21 mouse cellular contexts compared by ENCODE assay signal in the genomic region with DNA sequence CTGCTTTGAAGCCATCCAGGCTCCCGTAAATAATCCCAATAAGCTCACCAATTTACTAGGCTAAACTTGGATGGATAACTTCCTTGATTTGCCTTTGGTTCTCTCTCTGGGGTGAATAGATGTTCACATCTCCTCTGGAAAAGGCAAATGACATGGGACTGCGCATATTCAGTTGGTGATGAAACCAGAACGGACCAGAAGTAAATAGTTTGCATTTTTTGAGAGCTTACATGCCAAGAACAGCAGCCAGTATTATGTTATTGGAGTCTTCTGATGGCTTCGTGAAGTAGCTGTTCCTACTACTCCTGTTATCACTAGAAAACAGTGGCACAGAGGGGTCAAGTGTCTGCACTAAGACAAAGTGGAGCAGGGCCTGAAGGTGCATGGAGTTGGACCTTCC.
DNase-seq lines count a peak whose midpoint lies in the region; ATAC-seq and TF ChIP-seq lines count a peak whose summit lies in the region.
"Had no signal": no experiment of that assay in that cellular context is flagged by ENCODE, and none has a peak within 500 bp of the region (broad histone marks: within the 10 kb centered on the region; RNA-seq: fewer than 3 reads in every experiment).

No protein-coding gene starts in this region.

- DNase-seq in heart, postnatal 10 days, result peak; percentile 6 to 10
- DNase-seq in heart, adult 11 months, result no peak
- DNase-seq in kidney, postnatal 0 days (ENCODE audit: low spot score), result peak; percentile 63
- no peak for DNase-seq in kidney, adult 8-10 months
- DNase-seq in liver, adult 2 months (ENCODE audit: extremely low read depth, low read depth, low spot score), result peak; percentile 25
- DNase-seq in liver, postnatal 0 days, result no peak
- DNase-seq: adrenal gland, adult 8-10 months; adrenal gland, postnatal 14 days; adrenal gland, postnatal 36 days; cerebellum, adult 11-12 months; cerebellum, adult 2 months; cerebellum, adult 9-10 months; cerebellum, postnatal 10 days; cerebellum, postnatal 25 days had no signal

- H3K27me3 ChIP-seq in kidney, postnatal 0 days (ENCODE audit: insufficient read depth, low read length), result no peaks in the 10 kb centered on the region
- 0 out of 2 replicates have a peak, but pooled peaks cover 3% of the 10 kb centered on the region for H3K27me3 ChIP-seq in liver, adult 2 months (ENCODE audit: control insufficient read depth, insufficient read depth, low read length)
- no peaks in the 10 kb centered on the region for H3K27me3 ChIP-seq in liver, postnatal 0 days (ENCODE audit: insufficient read depth, low read length)
- no peaks in the 10 kb centered on the region for H3K27me3 ChIP-seq in hindbrain, embryonic 13.5 days
- H3K27me3 ChIP-seq: embryonic facial prominence, embryonic 12.5 days; forebrain, embryonic 13.5 days; forebrain, embryonic 15.5 days; Patski had no signal

- H3K79me2 ChIP-seq in liver, adult 2 months (ENCODE audit: control insufficient read depth, insufficient read depth, low read length), result no peaks in the 10 kb centered on the region

- H3K9ac ChIP-seq in kidney, postnatal 0 days (ENCODE audit: low read depth, low read length), result no peak overlapping the region
- H3K9ac ChIP-seq in liver, adult 2 months (ENCODE audit: low read depth, low read length), result no peak overlapping the region
- H3K9ac ChIP-seq in liver, postnatal 0 days (replicated peaks), result no peak overlapping the region
- H3K9ac ChIP-seq in hindbrain, embryonic 13.5 days, result no peak overlapping the region
- H3K9ac ChIP-seq: embryonic facial prominence, embryonic 12.5 days; forebrain, embryonic 13.5 days; forebrain, embryonic 15.5 days had no signal

- TF ChIP-seq CTCF in kidney, postnatal 0 days (IDR thresholded peaks at IDR 0.05; ENCODE audit: low read depth), result no peak
- TF ChIP-seq CTCF in liver, adult 2 months (IDR thresholded peaks at IDR 0.05; ENCODE audit: low read depth, low read length), result no peak
- no peak for TF ChIP-seq CTCF in liver, postnatal 0 days (IDR thresholded peaks at IDR 0.05; ENCODE audit: low read depth)

- 58% methylated on average over 4 of the region's 4 CpGs for WGBS in kidney, postnatal 0 days
- 58% methylated on average over 4 of the region's 4 CpGs for WGBS in liver, adult 2 months
- WGBS in liver, postnatal 0 days (ENCODE audit: insufficient replicate concordance), result 59% methylated on average over 4 of the region's 4 CpGs
- WGBS in hindbrain, embryonic 13.5 days, result 92% methylated on average over 4 of the region's 4 CpGs

- no peak for ATAC-seq in kidney, postnatal 0 days (replicated peaks; ENCODE audit: low FRiP score, low read depth)
- ATAC-seq in liver, postnatal 0 days, result no peak
- ATAC-seq in hindbrain, embryonic 13.5 days (ENCODE audit: low FRiP score), result no peak
- ATAC-seq: activated CD4-positive, CD25-positive, alpha-beta regulatory T cell, adult 4 months; forebrain, embryonic 13.5 days; forebrain, embryonic 15.5 days; Patski had no signal

- H3K4me2 ChIP-seq in kidney, postnatal 0 days (ENCODE audit: low read length), result no peak overlapping the region
- no peak overlapping the region for H3K4me2 ChIP-seq in liver, postnatal 0 days (ENCODE audit: low read depth, low read length)
- no peak overlapping the region for H3K4me2 ChIP-seq in hindbrain, embryonic 13.5 days
- H3K4me2 ChIP-seq: embryonic facial prominence, embryonic 12.5 days; forebrain, embryonic 13.5 days; forebrain, embryonic 15.5 days had no signal

- no peaks in the 10 kb centered on the region for H3K36me3 ChIP-seq in kidney, postnatal 0 days (ENCODE audit: insufficient read depth, low read length)
- H3K36me3 ChIP-seq in liver, adult 2 months (ENCODE audit: control insufficient read depth, insufficient read depth, low read length), result no peaks in the 10 kb centered on the region
- no peaks in the 10 kb centered on the region for H3K36me3 ChIP-seq in liver, postnatal 0 days (replicated peaks; ENCODE audit: insufficient read depth, low read length)
- H3K36me3 ChIP-seq in hindbrain, embryonic 13.5 days, result no peaks in the 10 kb centered on the region
- H3K36me3 ChIP-seq: embryonic facial prominence, embryonic 10.5 days; embryonic facial prominence, embryonic 12.5 days; forebrain, embryonic 15.5 days had no signal

- TF ChIP-seq EP300 in liver, postnatal 0 days (IDR thresholded peaks at IDR 0.05; ENCODE audit: low read depth), result no peak

- intact Hi-C loops in heart, postnatal 10 days (cut with DNase I), result no loop called here

- no peak overlapping the region for H3K27ac ChIP-seq in kidney, postnatal 0 days
- H3K27ac ChIP-seq in liver, adult 2 months (replicated peaks; ENCODE audit: insufficient read depth, low read depth, low read length), result peak overlapping the region; percentile 68; the same call in 1 of the 2 replicates
- H3K27ac ChIP-seq in liver, postnatal 0 days (ENCODE audit: low read depth), result no peak overlapping the region
- H3K27ac ChIP-seq in hindbrain, embryonic 13.5 days, result no peak overlapping the region
- H3K27ac ChIP-seq: embryonic facial prominence, embryonic 10.5 days; embryonic facial prominence, embryonic 12.5 days; forebrain, embryonic 13.5 days; forebrain, embryonic 15.5 days had no signal

- TF ChIP-seq POLR2A in liver, adult 2 months (IDR thresholded peaks at IDR 0.05; ENCODE audit: extremely low read depth, insufficient read depth, low read length), result no peak

- H3K9me3 ChIP-seq in kidney, postnatal 0 days (replicated peaks; ENCODE audit: low read length), result no peaks in the 10 kb centered on the region
- H3K9me3 ChIP-seq in liver, postnatal 0 days (ENCODE audit: low read length), result no peaks in the 10 kb centered on the region
- H3K9me3 ChIP-seq in hindbrain, embryonic 13.5 days, result no peaks in the 10 kb centered on the region
- H3K9me3 ChIP-seq: embryonic facial prominence, embryonic 10.5 days; embryonic facial prominence, embryonic 12.5 days; forebrain, embryonic 13.5 days; forebrain, embryonic 15.5 days had no signal

- no peaks in the 10 kb centered on the region for H3K4me1 ChIP-seq in kidney, postnatal 0 days (replicated peaks; ENCODE audit: insufficient read depth, low read length)
- no peaks in the 10 kb centered on the region for H3K4me1 ChIP-seq in liver, adult 2 months (ENCODE audit: control insufficient read depth, insufficient read depth, low read length)
- H3K4me1 ChIP-seq in liver, postnatal 0 days (ENCODE audit: insufficient read depth), result no peaks in the 10 kb centered on the region
- peaks cover 9% of the 10 kb centered on the region for H3K4me1 ChIP-seq in hindbrain, embryonic 13.5 days (replicated peaks)
- H3K4me1 ChIP-seq: embryonic facial prominence, embryonic 12.5 days had no signal

- H3K4me3 ChIP-seq in kidney, postnatal 0 days (replicated peaks; ENCODE audit: low read depth, low read length), result no peak overlapping the region
- H3K4me3 ChIP-seq in liver, adult 2 months (ENCODE audit: insufficient read depth, low read depth, low read length), result no peak overlapping the region
- H3K4me3 ChIP-seq in liver, postnatal 0 days (ENCODE audit: low read depth, low read length), result no peak overlapping the region
- no peak overlapping the region for H3K4me3 ChIP-seq in hindbrain, embryonic 13.5 days
- H3K4me3 ChIP-seq: embryonic facial prominence, embryonic 10.5 days; embryonic facial prominence, embryonic 12.5 days; forebrain, embryonic 13.5 days; forebrain, embryonic 15.5 days had no signal

Comparison
In these comparisons a context has a peak if more than half of its experiments do, and no peak if none do; other contexts are left out.
1. DNase-seq: peak in heart, postnatal 10 days (2 of 2), kidney, postnatal 0 days (single experiment) and liver, adult 2 months (single experiment); none in heart, adult 11 months (single experiment), kidney, adult 8-10 months (0 of 2) and liver, postnatal 0 days (single experiment).